Mouse (Mus musculus) kidney, adult 9 months (tissue): ENCODE data around the gene Unc80.
"Not testable (repeated sequence)": the region's sequence is repeated elsewhere in the genome, so short reads cannot be mapped to it uniquely, and the experiment has no call there.

Experiments
- DNase-seq: peaks from one replicate; pipeline ENCODE4 v3.0.0; 2022

Gene Unc80

GRCm38 (mm10) chr1:66646894-66647293 lies 178.7 kb downstream of the Unc80 start:
- no peak for DNase-seq

- no peak for DNase-seq
These were observed 181.4 kb downstream of the Unc80 start for GRCm38 (mm10) chr1:66649568-66649967.

GRCm38 (mm10) chr1:66650006-66650405 lies 181.8 kb downstream of the Unc80 start:
- DNase-seq, result no peak

GRCm38 (mm10) chr1:66655119-66655746 lies 187.1 kb downstream of the Unc80 start:
- no peak for DNase-seq

- peak; percentile 40 for DNase-seq
These were observed 187.6 kb downstream of the Unc80 start for GRCm38 (mm10) chr1:66655747-66656119.

GRCm38 (mm10) chr1:66671475-66671874 lies 203.3 kb downstream of the Unc80 start:
- DNase-seq, result no peak

- no peak for DNase-seq
These were observed 204.6 kb downstream of the Unc80 start for GRCm38 (mm10) chr1:66672812-66673211.

- DNase-seq, result no peak
These were observed 209.8 kb downstream of the Unc80 start for GRCm38 (mm10) chr1:66677928-66678327.

- DNase-seq, result no peak
These were observed 210.5 kb downstream of the Unc80 start for GRCm38 (mm10) chr1:66678662-66679061.

GRCm38 (mm10) chr1:66682974-66683373 lies 214.8 kb downstream of the Unc80 start:
- DNase-seq, result no peak

- no peak for DNase-seq
These were observed 223.6 kb downstream of the Unc80 start for GRCm38 (mm10) chr1:66691772-66692171.

- no peak for DNase-seq
These were observed 224.1 kb downstream of the Unc80 start for GRCm38 (mm10) chr1:66692308-66692707.

- no peak for DNase-seq
These were observed 224.7 kb downstream of the Unc80 start for GRCm38 (mm10) chr1:66692780-66693392.

GRCm38 (mm10) chr1:66694266-66694665 lies 226.1 kb downstream of the Unc80 start:
- no peak for DNase-seq

GRCm38 (mm10) chr1:66695296-66695695 lies 227.1 kb downstream of the Unc80 start:
- no peak for DNase-seq

GRCm38 (mm10) chr1:66699630-66700029 lies 231.5 kb downstream of the Unc80 start:
- not testable (repeated sequence) for DNase-seq

- no peak for DNase-seq
These were observed 232.1 kb downstream of the Unc80 start for GRCm38 (mm10) chr1:66700149-66700692.

GRCm38 (mm10) chr1:66700693-66701575 lies 232.8 kb downstream of the Unc80 start, which contains the start of gene Rpe:
TSS of gene Rpe (plus strand) at chr1:66700831.
- peak; percentile 91 for DNase-seq

GRCm38 (mm10) chr1:66701576-66701940 lies 233.4 kb downstream of the Unc80 start:
- DNase-seq, result no peak

GRCm38 (mm10) chr1:66702623-66703345 lies 234.6 kb downstream of the Unc80 start:
- no peak for DNase-seq

- DNase-seq, result no peak
These were observed 236.4 kb downstream of the Unc80 start for GRCm38 (mm10) chr1:66704523-66704922.

- no peak for DNase-seq
These were observed 244.7 kb downstream of the Unc80 start for GRCm38 (mm10) chr1:66712859-66713258.

GRCm38 (mm10) chr1:66730581-66730980 lies 262.4 kb downstream of the Unc80 start:
- DNase-seq, result no peak
